Mouse (Mus musculus) cortical plate, adult 2 months (tissue): ENCODE results near the gene Mad1l1.

Experiments used
- CTCF ChIP-seq: fragments of 200-500 bp; IDR thresholded peaks from 2 replicates; pipeline ENCODE4 v1.5.1; 2011; ENCODE audit warnings: mild to moderate bottlenecking, control low read depth, low read length; ENCODE audit not compliant: insufficient read depth; ENCODE audit errors: extremely low read depth
- POLR2A ChIP-seq: fragments of 200-500 bp; IDR thresholded peaks from 2 replicates; pipeline ENCODE4 v1.6.1; 2011; ENCODE audit warnings: mild to moderate bottlenecking, low read length, control low read depth; ENCODE audit not compliant: insufficient read depth; ENCODE audit errors: extremely low read depth

GRCm38 (mm10) chr5:140045453-140045852 lies 275.9 kb downstream of the Mad1l1 start:
- TF ChIP-seq CTCF, result no peak
- no peak for TF ChIP-seq POLR2A
